In the genomic region with DNA sequence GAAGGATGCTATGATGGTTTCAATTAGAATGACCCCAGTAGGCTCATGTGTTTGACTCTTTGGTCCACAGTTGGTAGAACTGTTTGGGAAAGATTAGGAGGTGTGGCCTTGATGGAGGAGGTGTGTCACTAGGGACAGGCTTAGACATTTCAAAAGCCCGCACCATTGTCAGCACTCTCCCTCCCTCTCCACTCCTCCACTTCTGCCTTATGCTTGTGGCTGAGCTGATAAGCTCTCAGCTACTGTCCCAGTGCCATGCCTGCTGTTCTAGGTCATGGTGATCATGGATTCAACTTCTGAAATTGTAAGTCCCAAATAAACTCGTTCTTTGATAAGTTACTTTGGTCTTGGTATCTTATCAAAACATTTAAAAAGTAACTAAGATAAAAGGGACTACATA, we compare ENCODE assay signal across 12 mouse cellular contexts.
"Had no signal": no experiment of that assay in that cellular context is flagged by ENCODE, and none has a peak within 500 bp of the region (broad histone marks: within the 10 kb centered on the region; RNA-seq: fewer than 3 reads in every experiment).

No protein-coding gene starts in this region.

- DNase-seq: kidney, adult 18-20 months; kidney, adult 9 months; kidney, postnatal 14 days; kidney, postnatal 4 days; left cerebral cortex, postnatal 4 days; lung, adult 2 months; lung, postnatal 14 days; lung, postnatal 4 days; midbrain, embryonic 14.5 days; right cerebral cortex, postnatal 14 days; spleen, adult 18-20 months; thymus, postnatal 25 days had no signal
